Comparison of ENCODE assay signal across 10 mouse cellular contexts in genomic region chr2:162985923-162986322, GRCm38 (mm10). TPM values are rescaled to one million over a fixed set of nuclear protein-coding genes. Genes with fewer than 3 reads are reported as not detected.
DNase-seq lines count a peak whose midpoint lies in the region; ATAC-seq and TF ChIP-seq lines count a peak whose summit lies in the region.
"Had no signal": no experiment of that assay in that cellular context is flagged by ENCODE, and none has a peak within 500 bp of the region (broad histone marks: within the 10 kb centered on the region; RNA-seq: fewer than 3 reads in every experiment).

No protein-coding gene starts in this region.

- WGBS in liver, embryonic 11.5 days, result 63% methylated on average over 3 of the region's 3 CpGs
- WGBS in kidney, embryonic 16.5 days, result 44% methylated on average over 3 of the region's 3 CpGs
- WGBS in thymus, adult 2 months, result 64% methylated on average over 3 of the region's 3 CpGs

- H3K27me3 ChIP-seq in liver, embryonic 11.5 days (replicated peaks; ENCODE audit: control insufficient read depth, insufficient read depth, low read length), result no peaks in the 10 kb centered on the region
- H3K27me3 ChIP-seq in kidney, embryonic 16.5 days (ENCODE audit: insufficient read depth, low read length), result no peaks in the 10 kb centered on the region
- H3K27me3 ChIP-seq in thymus, adult 2 months (ENCODE audit: control insufficient read depth, insufficient read depth, low read length), result no peaks in the 10 kb centered on the region

- TF ChIP-seq POLR2A in thymus, adult 2 months (IDR thresholded peaks at IDR 0.05; ENCODE audit: control insufficient read depth, extremely low read depth, insufficient read depth, low read length, poor library complexity), result no peak

- H3K4me1 ChIP-seq in liver, embryonic 11.5 days (replicated peaks; ENCODE audit: control insufficient read depth, insufficient read depth, low read length), result no peaks in the 10 kb centered on the region
- peaks cover 10% of the 10 kb centered on the region for H3K4me1 ChIP-seq in kidney, embryonic 16.5 days (ENCODE audit: insufficient read depth, low read length)
- no peaks in the 10 kb centered on the region for H3K4me1 ChIP-seq in thymus, adult 2 months (replicated peaks; ENCODE audit: control insufficient read depth, insufficient read depth, low read length)

- no peaks in the 10 kb centered on the region for H3K36me3 ChIP-seq in liver, embryonic 11.5 days (ENCODE audit: control insufficient read depth, insufficient read depth, low read length)
- no peaks in the 10 kb centered on the region for H3K36me3 ChIP-seq in kidney, embryonic 16.5 days (ENCODE audit: insufficient read depth, low read length)
- H3K36me3 ChIP-seq in thymus, adult 2 months (ENCODE audit: control insufficient read depth, insufficient read depth, low read length), result no peaks in the 10 kb centered on the region

- peak; percentile 66 for DNase-seq in adrenal gland, adult 2 months
- DNase-seq in adrenal gland, adult 18-20 months (ENCODE audit: low spot score in 2 of 2), result no peak
- DNase-seq in liver, result peak; percentile 30
- no peak for DNase-seq in liver, embryonic 11.5 days (ENCODE audit: low spot score)
- peak; percentile 88 for DNase-seq in retina, postnatal 1 day
- DNase-seq in thymus, adult 2 months, result no peak
- no peak for DNase-seq in layer of hippocampus, adult 2 months (ENCODE audit: low spot score in 2 of 2)

- ATAC-seq in liver, embryonic 11.5 days (replicated peaks; ENCODE audit: low FRiP score), result no peak
- ATAC-seq in kidney, embryonic 16.5 days (ENCODE audit: low FRiP score, low TSS enrichment), result peak; percentile 64; the same call in 1 of the 2 replicates

- H3K4me3 ChIP-seq in liver, embryonic 11.5 days (ENCODE audit: low read depth, low read length), result no peak overlapping the region
- H3K4me3 ChIP-seq in kidney, embryonic 16.5 days (ENCODE audit: low read length), result no peak overlapping the region
- no peak overlapping the region for H3K4me3 ChIP-seq in thymus, adult 2 months (ENCODE audit: control insufficient read depth, insufficient read depth, low read length)
- no peak overlapping the region for H3K4me3 ChIP-seq in layer of hippocampus, adult 2 months

- H3K9me3 ChIP-seq in liver, embryonic 11.5 days (ENCODE audit: control insufficient read depth, low read length), result no peaks in the 10 kb centered on the region
- H3K9me3 ChIP-seq in kidney, embryonic 16.5 days (ENCODE audit: low read length), result no peaks in the 10 kb centered on the region; the same call in 1 of the 2 replicates

- H3K4me2 ChIP-seq in liver, embryonic 11.5 days, result no peak overlapping the region
- H3K4me2 ChIP-seq in kidney, embryonic 16.5 days (replicated peaks; ENCODE audit: low read depth, low read length), result no peak overlapping the region

- no peak overlapping the region for H3K9ac ChIP-seq in liver, embryonic 11.5 days (ENCODE audit: low read depth, low read length)
- H3K9ac ChIP-seq in kidney, embryonic 16.5 days (replicated peaks; ENCODE audit: low read length), result no peak overlapping the region

- TF ChIP-seq CTCF in thymus, adult 2 months (IDR thresholded peaks at IDR 0.05; ENCODE audit: borderline replicate concordance, control insufficient read depth, extremely low read depth, insufficient read depth, low read length, poor library complexity), result no peak
- no peak for TF ChIP-seq CTCF in layer of hippocampus, adult 2 months (conservative IDR thresholded peaks at IDR 0.05)

- H3K27ac ChIP-seq in liver, embryonic 11.5 days (ENCODE audit: low read depth, low read length), result no peak overlapping the region
- H3K27ac ChIP-seq in kidney, embryonic 16.5 days (ENCODE audit: low read length), result no peak overlapping the region
- H3K27ac ChIP-seq in thymus, adult 2 months (ENCODE audit: control insufficient read depth, insufficient read depth, low read length), result no peak overlapping the region
- no peak overlapping the region for H3K27ac ChIP-seq in layer of hippocampus, adult 2 months

RNA-seq across cellular contexts. Expression of gene Sgk2, which starts 1.2 kb away (rescaled TPM):
- 1 to 10 TPM in 1 of 2 experiments, under 1 TPM in 1; 0.35 to 1.1 TPM for total RNA-seq in adrenal gland, adult 2 months (2021)
- polyA plus RNA-seq in adrenal gland, adult 2 months (2012; rRNA removed), result 0.35 and 0.77 TPM in 2 replicates
- under 1 TPM in 1 of 2 experiments, not detected in 1; 0.63 TPM for total RNA-seq in adrenal gland, adult 18-20 months (2021)
- polyA plus RNA-seq in liver, embryonic 11.5 days (2014; fragmentation: Nextera tagmentation; extraction: Ambion mirVana), result 2.8 and 3.3 TPM in 2 replicates
- polyA plus RNA-seq in kidney, embryonic 16.5 days (2015; fragmentation: Nextera tagmentation; extraction: Ambion mirVana), result 11.2 and 12.2 TPM in 2 replicates
- polyA plus RNA-seq in thymus, adult 2 months (2012; rRNA removed), result 0.22 and 0.24 TPM in 2 replicates
- under 1 TPM; 0.54 to 0.97 TPM for total RNA-seq in layer of hippocampus, adult 2 months (2021)
- total RNA-seq: hematopoietic stem cell, adult 5-6 weeks had no signal
- polyA plus RNA-seq: neural tube, embryonic 11.5 days had no signal

RNA-seq across cellular contexts. Expression of gene Ift52, which starts 31.2 kb away (rescaled TPM):
- total RNA-seq in adrenal gland, adult 2 months (2021), result 10 to 100 TPM; 44.5 to 55.8 TPM
- polyA plus RNA-seq in adrenal gland, adult 2 months (2012; rRNA removed), result 19.4 and 25.9 TPM in 2 replicates
- 10 to 100 TPM; 39.5 to 61.6 TPM for total RNA-seq in adrenal gland, adult 18-20 months (2021)
- polyA plus RNA-seq in liver, embryonic 11.5 days (2014; fragmentation: Nextera tagmentation; extraction: Ambion mirVana), result 43.0 and 44.8 TPM in 2 replicates
- polyA plus RNA-seq in kidney, embryonic 16.5 days (2015; fragmentation: Nextera tagmentation; extraction: Ambion mirVana), result 55.3 and 55.5 TPM in 2 replicates
- 27.2 and 28.9 TPM in 2 replicates for polyA plus RNA-seq in thymus, adult 2 months (2012; rRNA removed)
- total RNA-seq in layer of hippocampus, adult 2 months (2021), result 10 to 100 TPM; 28.4 to 31.3 TPM

RNA-seq across cellular contexts. Expression of gene L3mbtl1, which starts 42.7 kb away (rescaled TPM):
- under 1 TPM; 0.31 to 0.37 TPM for total RNA-seq in adrenal gland, adult 2 months (2021)
- 0.12 and 0.38 TPM in 2 replicates for polyA plus RNA-seq in adrenal gland, adult 2 months (2012; rRNA removed)
- total RNA-seq in adrenal gland, adult 18-20 months (2021), result under 1 TPM in 1 of 2 experiments, not detected in 1; 0.51 TPM
- 0.05 and 0.08 TPM in 2 replicates for polyA plus RNA-seq in liver, embryonic 11.5 days (2014; fragmentation: Nextera tagmentation; extraction: Ambion mirVana)
- 0.09 and 0.14 TPM in 2 replicates for polyA plus RNA-seq in kidney, embryonic 16.5 days (2015; fragmentation: Nextera tagmentation; extraction: Ambion mirVana)
- polyA plus RNA-seq in thymus, adult 2 months (2012; rRNA removed), result 0.19 and 0.36 TPM in 2 replicates
- total RNA-seq in layer of hippocampus, adult 2 months (2021), result 10 to 100 TPM; 10.1 to 14.0 TPM
- total RNA-seq: hematopoietic stem cell, adult 5-6 weeks had no signal

RNA-seq across cellular contexts. Expression of gene Srsf6, which starts 54.6 kb away (rescaled TPM):
- total RNA-seq in adrenal gland, adult 2 months (2021), result 100 to 1,000 TPM; 151 to 216 TPM
- polyA plus RNA-seq in adrenal gland, adult 2 months (2012; rRNA removed), result 398 and 460 TPM in 2 replicates
- total RNA-seq in adrenal gland, adult 18-20 months (2021), result 100 to 1,000 TPM; 172 to 220 TPM
- polyA plus RNA-seq in liver, embryonic 11.5 days (2014; fragmentation: Nextera tagmentation; extraction: Ambion mirVana), result 240 and 261 TPM in 2 replicates
- 206 and 214 TPM in 2 replicates for polyA plus RNA-seq in kidney, embryonic 16.5 days (2015; fragmentation: Nextera tagmentation; extraction: Ambion mirVana)
- 194 and 237 TPM in 2 replicates for polyA plus RNA-seq in thymus, adult 2 months (2012; rRNA removed)
- total RNA-seq in layer of hippocampus, adult 2 months (2021), result 100 to 1,000 TPM; 106 to 113 TPM

Comparison
In these comparisons a context has a peak if more than half of its experiments do, and no peak if none do; other contexts are left out.
1. DNase-seq: peak in adrenal gland, adult 2 months (single experiment), liver (single experiment) and retina, postnatal 1 day (single experiment); none in adrenal gland, adult 18-20 months (0 of 2), liver, embryonic 11.5 days (single experiment), thymus, adult 2 months (single experiment) and layer of hippocampus, adult 2 months (0 of 2).